Mouse (Mus musculus) small intestine, adult 10 weeks (tissue): ENCODE measurements around the gene Sstr3. TPM values are rescaled to one million over a fixed set of nuclear protein-coding genes. Genes with fewer than 3 reads are reported as not detected.

Source experiments
- polyA plus RNA-seq: library from polyadenylated mRNA; stranded (reverse); fragments of 350-450 nt; fragmentation: Illumina TruSeq; extraction: RNeasy Lipid Tissue Mini Kit (QIAGEN cat#74804); gene quantifications from one replicate; pipeline ENCODE4 v1.2.3, GENCODE M21; 2014; ENCODE audit warnings: low replicate concordance

Sstr3 gene
- not detected for polyA plus RNA-seq

DNA sequence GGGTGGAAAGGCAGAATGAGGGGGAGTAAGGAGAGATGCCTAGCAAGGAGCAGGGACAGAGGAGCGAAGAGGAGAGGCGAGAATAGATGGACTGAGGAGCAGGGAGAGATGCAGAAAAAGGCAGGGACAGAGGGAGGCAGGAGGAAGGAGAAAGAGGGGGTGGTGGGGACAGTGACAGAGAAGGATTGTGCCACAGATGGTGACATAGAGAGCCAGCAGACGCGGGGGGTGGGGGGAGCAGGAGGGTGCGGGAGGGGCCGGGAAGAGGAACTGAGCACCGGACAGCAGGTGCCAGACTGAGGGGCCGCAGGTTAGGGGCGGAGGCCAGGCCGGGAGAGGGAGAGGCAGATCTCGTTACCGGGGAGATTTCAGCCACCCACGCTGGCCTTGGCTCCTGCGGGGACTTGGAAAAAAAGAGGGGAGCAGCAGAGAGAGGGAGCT lies at the start of gene Sstr3:
TSS of gene Sstr3 (minus strand) at position 125 of the 441 bp plus-strand sequence.

DNA sequence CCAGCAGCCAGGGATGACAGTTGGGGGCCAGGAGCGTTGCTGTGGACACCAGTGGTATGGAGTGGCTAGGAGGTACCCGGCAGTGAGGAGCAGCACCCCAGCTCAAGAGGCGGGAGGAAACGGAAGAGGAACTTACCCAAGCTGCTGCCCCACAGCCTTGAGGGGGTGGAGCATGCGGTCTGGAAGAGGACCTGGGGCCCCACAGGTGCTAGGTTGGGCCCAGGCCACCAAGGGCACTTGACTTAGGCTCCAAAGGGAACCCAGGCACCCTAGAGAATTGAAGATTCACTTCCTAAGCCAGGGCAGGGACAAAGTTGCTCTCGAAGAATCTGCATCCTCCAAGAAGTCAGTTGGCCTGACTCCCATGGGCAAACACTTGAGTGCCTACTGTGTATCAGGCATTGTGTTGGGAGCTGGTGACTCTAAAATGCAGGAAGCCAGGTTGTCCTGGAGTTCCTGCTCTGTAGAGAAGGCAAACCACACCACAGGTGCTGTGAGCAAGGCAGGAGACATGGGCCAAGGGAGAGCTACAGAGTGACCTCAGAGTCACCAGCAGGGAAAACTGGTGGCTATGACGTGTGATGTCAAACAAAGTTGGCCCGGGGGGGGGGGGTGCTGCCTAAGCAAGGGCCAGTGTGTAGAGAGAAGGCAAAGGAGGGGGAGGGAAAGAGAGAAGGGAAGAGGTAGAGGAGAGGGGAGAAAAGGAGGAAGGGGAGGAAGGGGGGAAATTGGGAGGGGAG lies 28.3 kb upstream of the Sstr3 start, which contains the start of gene Rac2:
TSS of gene Rac2 (minus strand) at position 126 of the 740 bp plus-strand sequence.

DNA sequence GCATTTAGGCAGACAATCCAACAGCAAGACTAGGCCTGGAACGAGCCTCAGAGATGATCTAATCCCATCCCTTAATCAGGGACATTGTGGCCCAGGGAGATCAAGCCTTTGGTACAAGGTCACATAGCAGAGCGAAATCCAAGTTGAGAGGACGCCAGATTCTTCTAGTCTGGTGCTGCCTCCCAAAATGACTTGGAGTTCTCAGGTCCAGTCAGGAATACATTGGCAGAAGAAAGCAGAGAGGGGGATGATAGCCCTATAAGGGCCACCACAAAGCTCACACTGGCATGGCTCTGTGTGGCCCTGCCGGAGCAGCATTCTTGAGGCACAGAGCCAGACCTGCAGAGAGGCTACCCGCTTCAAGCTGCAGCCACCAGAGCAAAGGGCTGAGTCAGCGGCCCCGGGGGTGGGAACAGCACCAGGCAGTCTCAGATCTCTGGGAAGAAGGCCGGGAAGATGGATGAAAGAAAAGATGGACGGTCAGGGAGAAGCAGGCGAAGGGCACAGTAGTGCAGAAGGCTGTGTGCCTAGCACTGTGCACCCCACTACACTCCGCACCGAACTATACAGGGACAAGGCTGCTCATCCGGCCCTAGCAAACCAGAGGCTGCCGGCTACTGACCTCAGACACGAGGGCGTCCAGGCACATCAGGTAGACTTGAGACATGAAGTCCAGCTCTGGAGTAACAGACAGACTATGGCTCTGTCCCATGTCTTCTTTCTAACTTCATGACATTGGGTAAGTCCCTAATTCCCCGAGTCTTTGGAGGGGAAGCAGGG lies 13.6 kb downstream of the Sstr3 start, which contains the start of gene C1qtnf6:
TSS of gene C1qtnf6 (minus strand) at position 746 of the 780 bp plus-strand sequence.

DNA sequence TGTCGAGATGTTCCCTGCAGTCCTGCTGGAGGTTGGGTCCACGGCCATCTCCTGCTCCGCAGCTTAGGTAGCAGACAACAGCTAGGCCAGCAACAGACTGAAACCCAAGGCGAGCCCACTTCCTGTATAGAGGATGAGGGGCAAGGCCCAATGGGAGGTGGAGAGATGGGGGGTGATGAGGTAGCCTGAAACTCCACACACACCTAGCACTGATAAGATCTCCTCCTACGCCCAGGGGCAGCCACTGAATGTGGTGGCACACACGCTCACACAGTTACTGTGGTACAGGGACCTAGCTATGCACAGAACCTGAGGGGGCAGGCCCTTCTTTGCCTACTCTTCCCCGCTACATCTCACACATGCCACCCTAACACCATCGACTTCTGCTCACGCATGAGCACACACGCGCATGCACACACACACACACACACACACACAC lies 49.5 kb downstream of the Sstr3 start, which contains the start of gene Il2rb:
TSS of gene Il2rb (minus strand) at position 304 of the 439 bp plus-strand sequence.

Other genes starting within 250 kb of the Sstr3 start
- gene Csf2rb2, start 239.0 kb downstream of the Sstr3 start, polyA plus RNA-seq = 1.2 TPM
- 2.9 TPM for gene Csf2rb, start 218.9 kb downstream of the Sstr3 start, polyA plus RNA-seq
- not detected for gene Tex33, start 148.8 kb downstream of the Sstr3 start, polyA plus RNA-seq
- 0.33 TPM for gene Tst, start 138.8 kb downstream of the Sstr3 start, polyA plus RNA-seq
- gene Mpst, start 138.3 kb downstream of the Sstr3 start, polyA plus RNA-seq = not detected
- gene Kctd17, start 116.1 kb downstream of the Sstr3 start, polyA plus RNA-seq = not detected
- not detected for gene Tmprss6, start 76.1 kb downstream of the Sstr3 start, polyA plus RNA-seq
- gene Il2rb, start 49.4 kb downstream of the Sstr3 start, polyA plus RNA-seq = 0.93 TPM
- 0.93 TPM for gene C1qtnf6, start 13.3 kb downstream of the Sstr3 start, polyA plus RNA-seq
- 1.7 TPM for gene Rac2, start 28.1 kb upstream of the Sstr3 start, polyA plus RNA-seq
- 1.2 TPM for gene Cyth4, start 52.4 kb upstream of the Sstr3 start, polyA plus RNA-seq
- not detected for gene Elfn2, start 174.1 kb upstream of the Sstr3 start, polyA plus RNA-seq
- gene Mfng, start 228.8 kb upstream of the Sstr3 start, polyA plus RNA-seq = 0.63 TPM